Mouse (Mus musculus): ENCODE data around the gene Chic2. TPM values are rescaled to one million over a fixed set of nuclear protein-coding genes. Genes with fewer than 3 reads are reported as not detected.
A peak's percentile ranks its signal among the peaks of the same experiment; 100 is the strongest.

Chic2 gene
- 23.9 and 38.9 TPM in 2 replicates for total RNA-seq (2012; rRNA removed)

GRCm38 (mm10) chr5:75044310-75044904 is at the start of gene Chic2:
Chic2 (minus strand) TSS chr5:75044774.
- H3K9ac ChIP-seq (ENCODE audit: insufficient read depth, low read depth, low read length, poor library complexity, severe bottlenecking), result peak within 1 kb of the TSS; percentile 93
- no peaks in the 10 kb centered on the region for H3K36me3 ChIP-seq (ENCODE audit: control insufficient read depth, insufficient read depth, low read length, poor library complexity, severe bottlenecking)
- TF ChIP-seq MAFK (IDR thresholded peaks at IDR 0.05; ENCODE audit: insufficient read depth, low read depth, low read length) (no peak), CHD2 (IDR thresholded peaks at IDR 0.05; ENCODE audit: low read depth, low read length) (0 out of 2 replicates have a peak, but pooled peaks have one; percentile 63)
- peak; percentile 58 for DNase-seq (ENCODE audit: low read depth, low spot score)
- peaks cover 5 to 9% of the 10 kb centered on the region in 2 experiments; a peak in 2 of 4 replicates for H3K4me1 ChIP-seq (ENCODE audit: control insufficient read depth in 2 of 2, insufficient read depth in 2 of 2, low read length in 2 of 2, poor library complexity in 1 of 2)
- peak within 1 kb of the TSS; percentile 84 to 98 for H3K4me3 ChIP-seq (ENCODE audit: insufficient read depth in 1 of 2, low read depth in 1 of 2, low read length in 2 of 2, poor library complexity in 1 of 2, severe bottlenecking in 1 of 2)
- peak within 1 kb of the TSS; percentile 34 for H3K27ac ChIP-seq (ENCODE audit: insufficient read depth, low read depth, low read length, poor library complexity, severe bottlenecking)
- in situ Hi-C loops (cut with MboI; ENCODE audit: low sequenced_read_pairs in 2 of 2, unreplicated experiment in 2 of 2), result no loop called here
- H3K9me3 ChIP-seq (ENCODE audit: control insufficient read depth, insufficient read depth, low read depth, low read length), result no peaks in the 10 kb centered on the region

- no peak for DNase-seq (ENCODE audit: low read depth, low spot score)
- no peaks in the 10 kb centered on the region for H3K36me3 ChIP-seq (ENCODE audit: control insufficient read depth, insufficient read depth, low read length, poor library complexity, severe bottlenecking)
- no peaks in the 10 kb centered on the region for H3K9me3 ChIP-seq (ENCODE audit: control insufficient read depth, insufficient read depth, low read depth, low read length)
- in situ Hi-C loops (cut with MboI; ENCODE audit: low sequenced_read_pairs in 2 of 2, unreplicated experiment in 2 of 2), result no loop called here
- H3K27ac ChIP-seq (ENCODE audit: insufficient read depth, low read depth, low read length, poor library complexity, severe bottlenecking), result no peak overlapping the region
- H3K9ac ChIP-seq (ENCODE audit: insufficient read depth, low read depth, low read length, poor library complexity, severe bottlenecking), result no peak overlapping the region
- peaks cover 7 to 14% of the 10 kb centered on the region in 2 experiments for H3K4me1 ChIP-seq (ENCODE audit: control insufficient read depth in 2 of 2, insufficient read depth in 2 of 2, low read length in 2 of 2, poor library complexity in 1 of 2)
- no peak overlapping the region for H3K4me3 ChIP-seq (ENCODE audit: insufficient read depth in 1 of 2, low read depth in 1 of 2, low read length in 2 of 2, poor library complexity in 1 of 2, severe bottlenecking in 1 of 2)
- TF ChIP-seq ZC3H11A (IDR thresholded peaks at IDR 0.05; ENCODE audit: borderline replicate concordance, low read depth, low read length), result no peak
- TF ChIP-seq CHD2 (IDR thresholded peaks at IDR 0.05; ENCODE audit: low read depth, low read length), result no peak
- no peak for TF ChIP-seq MAFK (IDR thresholded peaks at IDR 0.05; ENCODE audit: insufficient read depth, low read depth, low read length)
- TF ChIP-seq ZNF384 (IDR thresholded peaks at IDR 0.05; ENCODE audit: low read depth, low read length), result no peak
- no peak for TF ChIP-seq HCFC1 (IDR thresholded peaks at IDR 0.05; ENCODE audit: borderline replicate concordance, insufficient read depth, low read length)
These were observed 41.3 kb upstream of the Chic2 start for GRCm38 (mm10) chr5:75085906-75086305.

GRCm38 (mm10) chr5:75085521-75085875 is 40.9 kb upstream of the Chic2 start:
- in situ Hi-C loops (cut with MboI; ENCODE audit: low sequenced_read_pairs in 2 of 2, unreplicated experiment in 2 of 2), result no loop called here
- peaks cover 7 to 14% of the 10 kb centered on the region in 2 experiments for H3K4me1 ChIP-seq (ENCODE audit: control insufficient read depth in 2 of 2, insufficient read depth in 2 of 2, low read length in 2 of 2, poor library complexity in 1 of 2)
- no peaks in the 10 kb centered on the region for H3K9me3 ChIP-seq (ENCODE audit: control insufficient read depth, insufficient read depth, low read depth, low read length)
- no peak for TF ChIP-seq ZNF384 (IDR thresholded peaks at IDR 0.05; ENCODE audit: low read depth, low read length)
- TF ChIP-seq HCFC1 (IDR thresholded peaks at IDR 0.05; ENCODE audit: borderline replicate concordance, insufficient read depth, low read length), result no peak
- TF ChIP-seq ZC3H11A (IDR thresholded peaks at IDR 0.05; ENCODE audit: borderline replicate concordance, low read depth, low read length), result no peak
- no peak for TF ChIP-seq CHD2 (IDR thresholded peaks at IDR 0.05; ENCODE audit: low read depth, low read length)
- TF ChIP-seq MAFK (IDR thresholded peaks at IDR 0.05; ENCODE audit: insufficient read depth, low read depth, low read length), result no peak
- 0 out of 2 replicates have a peak overlapping the region, but pooled peaks have one; percentile 8 for H3K27ac ChIP-seq (ENCODE audit: insufficient read depth, low read depth, low read length, poor library complexity, severe bottlenecking)
- H3K36me3 ChIP-seq (ENCODE audit: control insufficient read depth, insufficient read depth, low read length, poor library complexity, severe bottlenecking), result no peaks in the 10 kb centered on the region
- DNase-seq (ENCODE audit: low read depth, low spot score), result no peak
- no peak overlapping the region for H3K9ac ChIP-seq (ENCODE audit: insufficient read depth, low read depth, low read length, poor library complexity, severe bottlenecking)
- H3K4me3 ChIP-seq (ENCODE audit: insufficient read depth in 1 of 2, low read depth in 1 of 2, low read length in 2 of 2, poor library complexity in 1 of 2, severe bottlenecking in 1 of 2), result peak overlapping the region in 1 of 2 experiments; percentile 17; a peak in 1 of 4 replicates

- TF ChIP-seq ZC3H11A (IDR thresholded peaks at IDR 0.05; ENCODE audit: borderline replicate concordance, low read depth, low read length) (no peak), CHD2 (IDR thresholded peaks at IDR 0.05; ENCODE audit: low read depth, low read length) (no peak), HCFC1 (IDR thresholded peaks at IDR 0.05; ENCODE audit: borderline replicate concordance, insufficient read depth, low read length) (no peak), ZNF384 (IDR thresholded peaks at IDR 0.05; ENCODE audit: low read depth, low read length) (no peak), MAFK (IDR thresholded peaks at IDR 0.05; ENCODE audit: insufficient read depth, low read depth, low read length) (no peak)
- Histone ChIP-seq H3K9ac (ENCODE audit: insufficient read depth, low read depth, low read length, poor library complexity, severe bottlenecking) (no peak overlapping the region), H3K36me3 (ENCODE audit: control insufficient read depth, insufficient read depth, low read length, poor library complexity, severe bottlenecking) (no peaks in the 10 kb centered on the region), H3K27ac (ENCODE audit: insufficient read depth, low read depth, low read length, poor library complexity, severe bottlenecking) (no peak overlapping the region), H3K9me3 (ENCODE audit: control insufficient read depth, insufficient read depth, low read depth, low read length) (no peaks in the 10 kb centered on the region), H3K4me1 (ENCODE audit: control insufficient read depth in 2 of 2, insufficient read depth in 2 of 2, low read length in 2 of 2, poor library complexity in 1 of 2) (peaks cover 7 to 14% of the 10 kb centered on the region in 2 experiments), H3K4me3 (ENCODE audit: insufficient read depth in 1 of 2, low read depth in 1 of 2, low read length in 2 of 2, poor library complexity in 1 of 2, severe bottlenecking in 1 of 2) (peak overlapping the region; percentile 32 to 40; a peak in 3 of 4 replicates)
- DNase-seq (ENCODE audit: low read depth, low spot score), result peak; percentile 85
- in situ Hi-C loops (cut with MboI; ENCODE audit: low sequenced_read_pairs in 2 of 2, unreplicated experiment in 2 of 2), result no loop called here
These were observed 40.4 kb upstream of the Chic2 start for GRCm38 (mm10) chr5:75084871-75085520.

Measured in ES-E14 (cell line).